10 mouse cellular contexts compared by ENCODE assay signal in genomic region chr6:30628152-30628551, GRCm38 (mm10). TPM values are rescaled to one million over a fixed set of nuclear protein-coding genes. Genes with fewer than 3 reads are reported as not detected.
DNase-seq lines count a peak whose midpoint lies in the region; ATAC-seq and TF ChIP-seq lines count a peak whose summit lies in the region.
"Had no signal": no experiment of that assay in that cellular context is flagged by ENCODE, and none has a peak within 500 bp of the region (broad histone marks: within the 10 kb centered on the region; RNA-seq: fewer than 3 reads in every experiment).

No protein-coding gene starts in this region.

- H3K36me3 ChIP-seq in neural tube, embryonic 15.5 days, result no peaks in the 10 kb centered on the region
- H3K36me3 ChIP-seq in lung, postnatal 0 days (ENCODE audit: insufficient read depth, low read length), result no peaks in the 10 kb centered on the region
- H3K36me3 ChIP-seq: liver, embryonic 15.5 days had no signal

- H3K9ac ChIP-seq in neural tube, embryonic 15.5 days (replicated peaks), result no peak overlapping the region
- no peak overlapping the region for H3K9ac ChIP-seq in lung, postnatal 0 days (replicated peaks; ENCODE audit: low read depth)
- H3K9ac ChIP-seq: liver, embryonic 15.5 days had no signal

- no peaks in the 10 kb centered on the region for H3K9me3 ChIP-seq in neural tube, embryonic 15.5 days (replicated peaks)
- H3K9me3 ChIP-seq in lung, postnatal 0 days (ENCODE audit: low read length), result no peaks in the 10 kb centered on the region
- H3K9me3 ChIP-seq: liver, embryonic 15.5 days had no signal

- 29% methylated on average over 6 of the region's 6 CpGs for WGBS in neural tube, embryonic 15.5 days
- 45% methylated on average over 6 of the region's 6 CpGs for WGBS in lung, postnatal 0 days

- H3K27me3 ChIP-seq in neural tube, embryonic 15.5 days (replicated peaks), result no peaks in the 10 kb centered on the region
- no peaks in the 10 kb centered on the region for H3K27me3 ChIP-seq in lung, postnatal 0 days (replicated peaks; ENCODE audit: insufficient read depth, low read length)

- no peak overlapping the region for H3K4me3 ChIP-seq in neural tube, embryonic 15.5 days (replicated peaks)
- H3K4me3 ChIP-seq in lung, postnatal 0 days (ENCODE audit: low read depth, low read length), result no peak overlapping the region
- H3K4me3 ChIP-seq: liver, embryonic 15.5 days had no signal

- peak; percentile 54 for DNase-seq in layer of hippocampus, adult 11-12 months (ENCODE audit: low spot score)
- DNase-seq in layer of hippocampus, postnatal 25 days (ENCODE audit: extremely low spot score in 1 of 2, low spot score in 1 of 2), result no peak
- DNase-seq in embryo, embryonic 10 days (ENCODE audit: low spot score), result peak; percentile 76
- DNase-seq in layer of hippocampus, adult 8-10 months (ENCODE audit: low spot score in 2 of 2), result peak; percentile 46 to 51
- no peak for DNase-seq in frontal cortex, postnatal 10 days (ENCODE audit: low spot score in 2 of 2)
- no peak for DNase-seq in lung, postnatal 0 days (ENCODE audit: low spot score)
- DNase-seq in urinary bladder, postnatal 36 days (ENCODE audit: low spot score in 2 of 2), result no peak

- no peak for TF ChIP-seq EP300 in lung, postnatal 0 days (IDR thresholded peaks at IDR 0.05)

- peak; percentile 46; the same call in 1 of the 2 replicates for ATAC-seq in neural tube, embryonic 15.5 days (ENCODE audit: low FRiP score)
- no peak for ATAC-seq in lung, postnatal 0 days

- no peak for TF ChIP-seq CTCF in lung, postnatal 0 days (IDR thresholded peaks at IDR 0.05)

- H3K27ac ChIP-seq in neural tube, embryonic 15.5 days (replicated peaks), result peak overlapping the region; percentile 65
- no peak overlapping the region for H3K27ac ChIP-seq in lung, postnatal 0 days (ENCODE audit: low read length)
- H3K27ac ChIP-seq: liver, embryonic 15.5 days had no signal

- no peak overlapping the region for H3K4me2 ChIP-seq in neural tube, embryonic 15.5 days
- no peak overlapping the region for H3K4me2 ChIP-seq in lung, postnatal 0 days (replicated peaks; ENCODE audit: low read depth, low read length)
- H3K4me2 ChIP-seq: liver, embryonic 15.5 days had no signal

- peaks cover 6% of the 10 kb centered on the region; the same call in 1 of the 2 replicates for H3K4me1 ChIP-seq in neural tube, embryonic 15.5 days
- H3K4me1 ChIP-seq in lung, postnatal 0 days (ENCODE audit: insufficient read depth, low read depth, low read length), result no peaks in the 10 kb centered on the region
- H3K4me1 ChIP-seq: liver, embryonic 15.5 days had no signal

RNA-seq across cellular contexts. Expression of gene Cpa1, which starts 10.9 kb away (rescaled TPM):
- total RNA-seq in layer of hippocampus, postnatal 25 days (2021), result not detected
- not detected for total RNA-seq in layer of hippocampus, adult 8-10 months (2022)
- polyA plus RNA-seq in neural tube, embryonic 15.5 days (2015; fragmentation: Nextera tagmentation; extraction: Ambion mirVana), result 0.50 and 7.6 TPM in 2 replicates
- 8.8 and 11.2 TPM in 2 replicates for polyA plus RNA-seq in lung, postnatal 0 days (2015; fragmentation: Nextera tagmentation; extraction: Ambion mirVana)

RNA-seq across cellular contexts. Expression of gene Cpa5, which starts 17.3 kb away (rescaled TPM):
- total RNA-seq in layer of hippocampus, postnatal 25 days (2021), result not detected
- not detected for total RNA-seq in layer of hippocampus, adult 8-10 months (2022)
- 0.11 TPM in 1 of 2 replicates, not detected in the other for polyA plus RNA-seq in neural tube, embryonic 15.5 days (2015; fragmentation: Nextera tagmentation; extraction: Ambion mirVana)
- not detected in 2 replicates for polyA plus RNA-seq in lung, postnatal 0 days (2015; fragmentation: Nextera tagmentation; extraction: Ambion mirVana)
- total RNA-seq: heart, postnatal 25 days had no signal

RNA-seq across cellular contexts. Expression of gene Cpa4, which starts 60.0 kb away (rescaled TPM):
- not detected for total RNA-seq in layer of hippocampus, postnatal 25 days (2021)
- total RNA-seq in layer of hippocampus, adult 8-10 months (2022), result under 1 TPM in 2 of 4 experiments, not detected in 2; 0.13 to 0.16 TPM
- polyA plus RNA-seq in neural tube, embryonic 15.5 days (2015; fragmentation: Nextera tagmentation; extraction: Ambion mirVana), result 0.54 and 0.75 TPM in 2 replicates
- polyA plus RNA-seq in lung, postnatal 0 days (2015; fragmentation: Nextera tagmentation; extraction: Ambion mirVana), result 0.05 and 0.07 TPM in 2 replicates
- total RNA-seq: heart, postnatal 25 days had no signal

Comparison
In these comparisons a context has a peak if more than half of its experiments do, and no peak if none do; other contexts are left out.
1. DNase-seq: peak in layer of hippocampus, adult 11-12 months (single experiment), embryo, embryonic 10 days (single experiment) and layer of hippocampus, adult 8-10 months (2 of 2); none in layer of hippocampus, postnatal 25 days (0 of 2), frontal cortex, postnatal 10 days (0 of 2), lung, postnatal 0 days (single experiment) and urinary bladder, postnatal 36 days (0 of 2).